Mouse (Mus musculus) right cerebral cortex, adult 18-20 months (tissue): Measurements from ENCODE around the gene Kctd2.
A peak's percentile ranks its signal among the peaks of the same experiment; 100 is the strongest.
"Not testable (repeated sequence)": the region's sequence is repeated elsewhere in the genome, so short reads cannot be mapped to it uniquely, and the experiment has no call there.

Experiments used
- DNase-seq: peaks from one replicate; pipeline ENCODE4 v3.0.0; 2022; ENCODE audit warnings: mixed read lengths

Kctd2 gene

DNA sequence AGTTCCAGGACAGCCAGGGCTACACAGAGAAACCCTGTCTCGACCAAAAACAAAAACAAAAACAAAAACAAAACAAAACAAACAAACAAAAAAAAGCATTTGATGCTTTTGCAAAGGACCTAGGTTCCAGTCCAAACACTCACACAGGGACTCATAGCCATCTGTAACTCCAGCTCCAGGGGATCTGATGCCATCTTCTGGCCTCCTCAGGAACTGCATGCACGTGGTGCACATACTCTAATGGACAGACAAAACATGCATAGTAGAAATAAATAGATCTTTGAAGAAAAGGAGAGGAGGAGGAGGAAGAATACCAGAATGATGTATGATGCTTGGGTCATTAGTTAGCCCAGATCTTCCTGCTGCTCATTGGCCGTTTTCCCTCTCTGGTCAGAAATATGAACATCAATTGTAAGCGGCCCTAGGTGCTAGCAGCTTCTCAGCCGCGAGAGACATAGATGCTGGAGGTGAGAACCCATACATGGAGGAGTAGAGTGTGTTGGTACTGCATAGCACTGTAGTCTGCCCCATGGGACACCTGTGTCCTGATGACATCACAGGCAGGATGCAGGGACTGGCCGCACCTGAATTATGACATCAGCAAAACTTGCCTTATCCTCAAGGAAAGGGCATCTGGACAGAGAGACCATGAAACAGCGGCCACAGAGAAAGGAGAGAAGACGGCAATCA lies 20.1 kb downstream of the Kctd2 start, which contains the start of gene Trim80:
Gene Trim80, plus strand, starts transcription at position 640 of the 690 bp plus-strand sequence.
- no peak for DNase-seq

DNA sequence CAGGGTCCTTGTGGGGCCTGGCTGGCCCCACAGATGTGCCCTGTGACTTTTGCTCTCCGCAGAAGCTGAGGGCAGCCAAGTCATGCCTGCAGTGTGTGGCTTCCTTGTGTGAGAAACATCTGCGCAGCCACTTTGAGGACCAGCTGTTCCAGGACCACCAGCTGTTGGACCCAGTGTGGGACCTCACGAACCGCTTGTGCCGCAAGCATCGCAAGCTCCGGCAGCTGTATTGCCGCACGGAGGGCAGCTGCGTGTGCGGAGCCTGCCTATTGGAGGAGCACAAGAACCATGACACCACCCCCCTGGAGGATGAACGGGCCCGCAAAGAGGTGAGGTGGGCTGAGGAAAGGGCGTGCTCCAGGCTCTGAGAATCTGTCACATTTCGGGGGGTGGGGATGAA lies 21.5 kb downstream of the Kctd2 start:
- DNase-seq = no peak

DNA sequence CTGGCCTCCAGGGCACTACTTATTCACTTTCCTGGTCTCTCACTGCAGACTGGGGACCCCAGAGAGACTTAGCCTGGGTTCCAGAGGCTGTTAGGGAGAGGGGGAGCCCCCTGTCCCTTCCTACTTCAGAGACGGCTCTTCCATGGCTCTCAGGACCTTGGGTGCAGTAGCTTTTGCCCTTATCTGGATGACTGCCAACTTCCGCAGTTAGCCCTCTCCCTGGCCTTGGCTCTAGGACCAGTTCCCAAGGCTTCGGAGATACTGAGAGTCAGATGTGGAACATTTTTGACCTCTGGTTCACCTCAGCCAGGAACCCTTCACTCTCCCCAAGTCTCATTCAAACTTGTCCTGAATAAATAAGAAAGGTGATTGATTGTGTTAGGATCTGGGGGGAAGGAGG lies 27.0 kb downstream of the Kctd2 start:
- DNase-seq = no peak

DNA sequence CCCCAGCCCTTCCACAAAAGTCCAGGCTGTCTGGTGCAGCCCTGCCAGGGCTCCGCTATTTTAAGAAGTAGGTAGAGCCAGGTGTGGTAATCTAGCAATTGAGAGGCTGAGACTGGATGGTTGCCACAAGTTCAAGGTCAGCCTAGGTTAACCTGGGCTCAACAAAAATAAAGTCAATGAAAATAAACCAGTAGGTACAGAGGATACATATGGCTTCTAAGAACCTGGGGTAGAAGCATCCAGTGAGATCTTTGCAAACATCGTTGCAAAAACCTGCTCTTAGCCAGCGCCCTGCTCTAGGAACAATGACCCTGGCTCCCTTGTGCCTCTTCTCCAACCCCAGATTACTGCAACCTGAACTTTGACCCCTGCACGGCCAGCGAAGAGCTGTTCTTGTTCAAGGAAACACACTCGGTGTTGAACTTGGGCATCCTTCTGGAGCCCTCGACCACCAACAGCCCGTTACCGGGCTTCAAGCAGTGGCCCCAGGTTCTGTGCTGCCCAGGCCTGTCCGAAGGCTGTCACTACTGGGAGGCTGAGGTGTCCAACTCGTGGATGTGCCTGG lies 27.5 kb downstream of the Kctd2 start:
- DNase-seq = no peak

DNA sequence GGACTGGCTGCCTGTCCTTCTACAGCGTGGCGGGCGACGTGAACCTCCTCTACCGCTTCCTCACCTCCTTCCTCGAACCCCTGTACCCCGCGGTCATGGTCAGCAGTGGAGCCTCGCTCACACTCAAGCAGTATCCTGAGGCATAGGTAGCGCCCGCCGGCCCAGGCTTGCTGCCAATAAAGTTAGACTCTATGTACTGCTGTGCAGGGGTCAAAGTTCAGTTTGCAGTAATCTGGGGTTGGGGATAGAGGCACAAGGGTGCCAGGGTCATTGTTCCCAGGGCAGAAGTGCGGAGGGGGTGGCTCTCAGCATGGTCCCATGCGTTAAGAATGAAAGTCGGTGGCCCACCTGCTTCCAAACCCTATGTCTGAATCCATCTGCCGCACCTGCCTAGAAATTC lies 28.1 kb downstream of the Kctd2 start:
- DNase-seq = no peak

DNA sequence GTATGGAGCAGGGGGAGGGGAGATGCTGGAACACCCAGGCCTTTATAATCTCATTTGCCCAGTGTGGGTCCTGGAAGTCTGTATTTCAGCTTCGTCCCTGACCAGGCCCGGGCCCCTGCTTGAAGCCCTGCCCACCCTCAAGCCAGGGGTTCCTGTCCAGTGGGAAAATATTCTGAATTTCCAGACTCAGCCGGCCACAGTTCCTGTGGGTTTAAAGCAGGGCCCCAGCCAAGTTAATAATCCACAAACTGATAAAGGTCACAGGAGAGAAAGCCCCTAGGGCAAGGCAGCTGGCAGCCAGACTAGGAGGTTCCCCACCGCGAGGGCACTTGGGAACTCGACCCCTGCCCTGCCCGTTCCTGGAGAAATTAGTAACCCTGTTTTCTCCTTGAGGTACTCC lies 29.1 kb downstream of the Kctd2 start:
- DNase-seq = no peak

DNA sequence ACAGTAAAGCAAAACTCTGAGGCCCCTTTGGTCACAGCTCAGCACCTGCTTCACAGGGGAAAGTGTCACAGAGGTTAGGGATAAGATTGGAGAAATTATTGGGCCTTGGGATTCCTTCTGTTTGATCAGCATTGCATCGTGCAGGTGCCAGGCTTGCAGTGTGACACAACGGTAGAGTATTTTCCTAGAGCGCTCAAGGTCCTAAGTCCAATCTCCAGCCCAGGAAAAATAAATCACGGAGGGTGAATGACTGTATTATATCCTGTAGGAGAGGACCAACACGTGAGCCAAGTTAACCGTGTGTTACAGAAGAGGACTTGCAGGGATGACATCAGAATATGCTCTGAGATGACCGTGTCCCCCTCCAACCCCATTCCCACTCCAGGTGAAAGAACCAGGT lies 30.2 kb downstream of the Kctd2 start:
- DNase-seq = no peak

DNA sequence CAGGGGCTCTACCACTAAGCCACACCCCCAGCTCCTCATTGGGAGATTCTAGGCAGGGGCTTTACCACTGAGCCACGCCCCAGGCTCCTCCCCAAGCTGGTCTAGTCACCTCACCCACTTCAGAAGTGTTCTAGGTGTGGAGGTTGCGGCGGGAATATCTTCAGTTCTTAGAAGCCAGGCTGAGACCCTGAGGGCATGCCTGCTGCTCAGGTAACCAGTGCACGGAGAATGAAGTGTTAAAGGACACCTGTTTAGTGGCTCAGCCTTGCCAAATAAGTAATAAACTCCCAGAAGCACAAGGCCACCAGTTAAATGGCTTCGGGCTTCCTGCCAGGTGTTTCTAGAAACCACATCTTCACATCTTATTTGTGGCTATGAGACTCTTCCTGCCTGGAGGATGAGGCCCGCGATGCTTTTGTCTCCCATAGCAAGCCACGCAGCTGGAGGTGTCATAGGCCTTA lies 31.9 kb downstream of the Kctd2 start:
- DNase-seq = no peak

DNA sequence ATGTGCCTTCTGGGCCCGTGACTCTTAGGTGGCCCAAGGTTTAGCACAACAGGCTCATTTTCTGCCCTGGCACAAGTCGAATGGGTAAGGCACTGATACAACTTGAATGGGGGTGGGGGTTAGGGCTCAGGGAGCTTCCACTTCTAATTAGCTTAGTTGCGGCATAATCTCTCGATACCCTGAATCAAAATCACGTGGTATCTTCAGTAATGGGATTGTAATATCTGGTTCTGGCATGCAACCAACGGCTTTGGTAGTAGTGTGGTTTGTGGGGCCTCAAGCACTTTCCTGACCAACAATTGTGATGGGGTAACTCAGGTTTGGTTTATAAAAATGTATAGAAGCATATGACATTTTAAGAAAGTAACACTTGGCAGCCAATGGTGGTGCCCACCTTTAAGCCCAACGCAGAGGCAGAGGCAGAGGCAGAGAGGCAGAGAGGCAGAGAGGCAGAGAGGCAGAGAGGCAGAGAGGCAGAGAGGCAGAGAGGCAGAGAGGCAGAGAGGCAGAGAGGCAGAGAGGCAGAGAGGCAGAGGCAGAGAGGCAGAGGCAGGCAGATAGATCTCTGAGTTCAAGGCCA lies 32.4 kb downstream of the Kctd2 start:
- no peak for DNase-seq

DNA sequence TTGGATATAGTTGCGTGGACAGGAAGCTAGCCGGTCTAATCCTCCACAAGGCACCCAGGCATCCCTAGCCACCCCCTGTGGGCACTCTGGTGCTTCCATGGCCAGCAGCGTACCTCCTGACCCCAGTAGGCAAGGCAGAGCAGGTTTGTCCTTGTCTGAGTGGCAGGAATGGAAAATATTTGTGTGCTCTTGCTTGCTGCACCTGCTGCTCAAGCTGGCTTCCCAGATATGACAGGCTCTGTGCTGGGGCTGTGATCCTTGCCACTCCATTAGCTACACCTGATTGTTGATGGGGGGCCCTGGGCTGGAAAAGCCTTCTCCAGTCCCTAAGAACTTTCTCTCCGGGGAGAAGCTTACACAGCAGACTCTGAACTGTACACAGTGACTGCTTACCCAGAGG lies 33.4 kb downstream of the Kctd2 start:
- DNase-seq = no peak

DNA sequence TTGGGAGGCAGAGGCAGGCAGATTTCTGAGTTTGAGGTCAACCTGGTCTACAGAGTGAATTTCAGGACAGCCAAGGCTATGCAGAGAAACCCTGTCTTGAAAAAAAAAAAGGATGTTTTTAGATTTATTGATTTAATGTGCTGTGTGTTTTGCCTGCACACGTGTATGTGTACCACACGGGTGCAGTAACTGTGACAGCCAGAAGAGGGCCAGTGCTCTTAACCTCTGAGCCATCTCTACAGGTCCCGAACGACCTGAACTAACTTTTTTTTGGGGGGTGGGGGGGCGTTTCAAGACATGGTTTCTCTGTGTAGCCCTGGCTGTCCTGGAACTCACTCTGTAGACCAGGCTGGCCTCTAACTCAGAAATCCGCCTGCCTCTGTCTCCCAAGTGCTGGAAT lies 34.9 kb downstream of the Kctd2 start:
- not testable (repeated sequence) for DNase-seq

DNA sequence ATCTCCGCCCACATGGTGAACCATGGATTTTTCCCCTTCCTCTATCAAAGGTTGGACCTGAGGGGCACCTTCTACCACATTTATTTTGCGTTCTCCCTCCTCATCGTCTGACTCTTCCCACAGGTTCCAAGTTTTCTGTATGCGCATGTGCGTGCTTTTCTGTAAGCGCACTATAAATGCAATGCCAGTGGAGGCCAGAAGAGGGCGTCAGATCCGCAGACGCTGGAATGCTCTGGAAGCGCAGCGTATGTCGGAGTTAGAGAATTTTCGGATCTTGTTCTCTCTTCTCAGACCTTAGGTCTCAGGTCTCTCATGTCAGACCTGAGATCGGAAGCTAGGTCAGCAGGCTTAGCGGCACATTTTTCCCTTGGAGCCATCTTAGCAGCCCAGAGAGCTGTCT lies 35.7 kb downstream of the Kctd2 start:
- no peak for DNase-seq

DNA sequence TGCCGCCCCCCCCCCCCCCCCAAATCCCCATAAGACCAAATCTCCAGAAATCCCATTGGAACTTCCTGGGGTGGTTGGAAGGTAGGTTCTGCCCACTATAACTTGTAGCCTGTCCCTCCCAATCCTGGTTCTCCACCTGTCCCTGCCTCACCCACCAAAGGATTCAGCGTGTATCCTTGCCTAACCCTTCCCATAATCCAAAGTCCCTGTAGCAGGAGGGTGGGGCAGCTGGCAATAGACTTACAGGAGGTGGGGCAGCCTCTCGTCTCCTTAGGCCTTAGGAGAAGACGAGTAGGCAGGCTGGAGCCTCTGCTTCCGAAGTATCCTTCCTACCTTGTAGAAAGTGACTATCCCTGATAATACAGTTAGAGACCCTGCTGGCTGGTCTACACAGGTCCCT lies 36.3 kb downstream of the Kctd2 start:
- no peak for DNase-seq

DNA sequence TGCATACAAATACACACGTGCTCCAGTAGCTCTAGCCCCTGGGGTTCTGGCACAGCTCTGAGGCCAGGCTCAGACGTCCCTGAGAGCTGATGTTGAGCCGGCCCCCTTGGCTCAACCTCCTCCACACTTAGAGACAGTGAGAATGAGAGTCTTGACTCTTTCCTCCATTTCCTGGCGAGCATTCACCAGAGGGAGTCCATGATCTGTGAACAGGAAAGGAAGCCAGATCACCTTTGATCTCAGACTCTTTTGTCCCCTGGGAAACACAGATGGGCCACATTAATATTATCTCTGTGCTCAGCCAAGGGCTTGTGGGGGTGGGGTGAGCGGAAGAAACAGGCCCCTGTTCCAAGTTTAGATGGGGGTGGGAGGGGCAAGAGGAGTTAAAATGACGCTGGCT lies 37.5 kb downstream of the Kctd2 start:
- no peak for DNase-seq

DNA sequence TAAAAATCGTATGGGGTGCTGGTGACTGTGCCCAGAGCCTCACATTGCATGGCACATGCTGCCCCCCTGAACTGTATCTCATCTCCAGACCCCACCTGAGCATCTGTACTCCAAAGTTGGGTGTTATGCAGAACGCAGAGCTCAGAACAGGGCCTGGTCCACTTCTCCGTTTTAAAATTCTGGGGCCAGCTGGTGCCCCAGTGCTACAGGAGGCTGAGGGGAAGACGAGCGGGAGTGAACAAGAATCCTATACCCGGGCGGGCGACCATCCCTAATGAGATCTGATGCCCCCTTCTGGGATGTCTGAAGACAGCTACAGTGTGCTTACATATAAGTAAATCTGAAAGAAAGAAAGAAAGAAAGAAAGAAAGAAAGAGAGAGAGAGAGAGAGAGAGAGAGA lies 41.0 kb downstream of the Kctd2 start:
- no peak for DNase-seq

DNA sequence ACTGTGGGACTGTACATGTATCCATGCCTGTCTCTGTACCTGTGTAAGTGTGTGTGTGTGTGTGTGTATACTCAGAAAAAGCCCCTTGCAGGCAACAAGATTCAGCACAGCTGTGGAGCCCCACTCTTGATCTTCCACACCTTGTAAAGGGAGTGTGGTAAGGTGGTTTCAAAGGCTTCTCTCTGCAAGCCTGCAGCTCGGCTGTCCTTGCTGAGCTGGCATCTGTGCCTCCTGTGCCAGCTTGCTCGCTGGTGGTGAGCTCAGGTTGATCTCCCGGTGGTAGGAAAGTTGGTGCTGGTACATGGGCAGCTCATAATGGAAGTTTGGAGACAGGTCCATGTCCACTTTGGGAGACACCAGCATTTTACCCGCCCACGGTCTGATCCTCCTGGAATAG lies 41.9 kb downstream of the Kctd2 start:
- DNase-seq = no peak

DNA sequence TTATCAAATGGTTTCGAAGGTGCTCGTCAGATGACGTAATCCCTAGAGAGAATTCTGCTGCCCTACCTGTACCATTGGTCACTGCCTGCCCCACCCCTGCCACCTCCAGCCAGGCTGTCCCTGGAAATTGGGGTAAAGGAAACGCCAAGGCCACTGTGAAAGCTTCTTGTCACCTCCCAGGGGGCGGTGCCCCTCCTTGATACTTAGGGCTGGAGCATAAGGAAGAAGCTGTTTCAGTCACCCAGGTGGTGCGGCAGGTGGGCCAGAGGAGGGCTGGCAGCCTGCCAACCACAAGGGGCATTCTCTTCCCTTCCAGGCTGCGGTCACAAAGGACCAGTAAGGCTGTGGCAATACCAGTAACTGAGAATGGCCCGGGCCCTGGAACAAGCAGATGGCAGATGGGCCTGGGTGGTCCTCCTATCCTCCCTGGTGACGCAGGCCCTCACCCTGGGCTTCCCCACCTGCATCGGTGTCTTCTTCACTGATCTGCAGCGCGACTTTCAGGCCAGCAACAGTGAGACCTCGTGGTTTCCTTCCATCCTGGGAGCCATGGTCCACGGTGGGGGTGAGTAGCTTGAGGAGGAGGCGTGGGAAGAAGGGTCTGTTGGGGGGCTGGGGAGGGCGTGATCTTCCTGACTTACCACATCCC lies 42.4 kb downstream of the Kctd2 start, which contains the start of gene Slc16a5:
Gene Slc16a5, plus strand, starts transcription at position 232 of the 649 bp plus-strand sequence.
- no peak for DNase-seq

DNA sequence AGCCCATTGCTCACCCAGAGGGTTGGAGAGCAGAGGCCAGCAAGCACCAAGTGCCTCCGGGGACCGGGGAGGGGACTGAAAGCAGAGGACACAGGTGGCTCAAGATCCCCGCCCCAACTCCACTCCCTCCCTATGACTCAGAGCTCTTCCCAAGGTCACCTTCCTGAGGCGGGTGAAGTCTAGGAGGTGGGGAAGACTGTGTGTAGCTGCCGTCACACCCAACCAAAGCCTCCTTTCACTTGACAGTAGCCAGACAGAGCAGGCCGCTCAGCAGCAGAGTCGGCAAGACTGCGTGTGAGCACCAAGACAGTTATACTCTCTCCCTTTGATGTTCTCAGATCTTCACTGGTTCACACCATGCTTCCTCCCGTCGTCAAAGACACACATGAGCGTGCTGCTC lies 43.5 kb downstream of the Kctd2 start:
- no peak for DNase-seq

DNA sequence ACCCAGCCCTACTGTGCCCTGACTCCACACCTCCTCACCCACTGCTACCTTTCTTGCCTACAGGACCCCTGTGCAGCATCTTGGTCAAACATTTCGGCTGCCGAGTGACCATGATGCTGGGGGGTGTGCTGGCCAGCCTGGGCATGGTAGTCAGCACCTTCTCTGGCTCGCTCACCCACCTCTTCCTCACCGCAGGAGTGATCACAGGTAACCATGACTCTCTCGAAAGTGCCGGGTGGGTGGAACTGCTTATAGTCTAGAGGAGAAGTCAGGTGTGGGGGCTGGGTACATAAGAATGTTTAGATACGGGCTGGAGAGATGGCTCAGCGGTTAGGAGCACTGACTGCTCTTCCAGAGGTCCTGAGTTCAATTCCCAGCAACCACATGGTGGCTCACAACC lies 44.9 kb downstream of the Kctd2 start:
- DNase-seq = no peak

DNA sequence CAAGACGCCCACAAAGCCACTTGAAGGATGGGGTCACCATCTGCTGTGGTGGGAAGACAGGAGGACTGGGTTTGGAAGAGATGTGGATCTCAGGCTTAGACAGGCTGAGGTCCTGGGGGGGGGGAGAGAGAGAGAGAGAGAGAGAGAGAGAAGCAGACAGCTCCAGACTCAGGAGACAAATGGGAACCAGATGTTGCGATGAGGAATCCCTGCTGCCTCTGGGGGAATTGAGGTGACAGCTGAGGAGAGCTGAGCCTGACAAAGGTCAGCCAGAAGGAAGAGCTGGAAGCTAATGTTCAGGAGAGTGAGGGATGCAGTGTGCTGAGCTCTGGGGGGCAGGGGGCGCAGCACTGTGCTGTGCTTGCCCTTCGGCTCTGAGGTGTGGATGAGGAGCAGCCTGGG lies 47.3 kb downstream of the Kctd2 start:
- no peak for DNase-seq

DNA sequence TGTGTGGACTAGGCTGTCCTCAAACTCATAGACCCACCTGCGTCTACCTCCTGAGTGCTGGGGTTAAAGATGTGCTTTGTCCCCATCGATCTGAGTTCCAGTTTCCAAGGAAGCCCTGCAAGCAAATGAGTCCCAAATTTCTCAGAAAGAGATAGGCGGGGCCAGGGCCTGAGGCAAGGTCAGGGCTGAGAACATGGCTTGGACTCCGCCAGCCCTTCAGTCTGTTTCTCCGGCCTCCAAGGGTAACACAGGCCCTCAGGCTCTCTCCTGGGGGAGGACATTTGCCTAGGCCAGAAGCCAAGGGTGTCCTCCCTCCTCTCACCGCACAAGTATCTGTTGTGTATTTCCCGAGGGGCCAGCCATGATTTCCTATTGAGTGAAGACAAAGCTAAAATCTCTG lies 52.3 kb downstream of the Kctd2 start:
- DNase-seq = no peak

DNA sequence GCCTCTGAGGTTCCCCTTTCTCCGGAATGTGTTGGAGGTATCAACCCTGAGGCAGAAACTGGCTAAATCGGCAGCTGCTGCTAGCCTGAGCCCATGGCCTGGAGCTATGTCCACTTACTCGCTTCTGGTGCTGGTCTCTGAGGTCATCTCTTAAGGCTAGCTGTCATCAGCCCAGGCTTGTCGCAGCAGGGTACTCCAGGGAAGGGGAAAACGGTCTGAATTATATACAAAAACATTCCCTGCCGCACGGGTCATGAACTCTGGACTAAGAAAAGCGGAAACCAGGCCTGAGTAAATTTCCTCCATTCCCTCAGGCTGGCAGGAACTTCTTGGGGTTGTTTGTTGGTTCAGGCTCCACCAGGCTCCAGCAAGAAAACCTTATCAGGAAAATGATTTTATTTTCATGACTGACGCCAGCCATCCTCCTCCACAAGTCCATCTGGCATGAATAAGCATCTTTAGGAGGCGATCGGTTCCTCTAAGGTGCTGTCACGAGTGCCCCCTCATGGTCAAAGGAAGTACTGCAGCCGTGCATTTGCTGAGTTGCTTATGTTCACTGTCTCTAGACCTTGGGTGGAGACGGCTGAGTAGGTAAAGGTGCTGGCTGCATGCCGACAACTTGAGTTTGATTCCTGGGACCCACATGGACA lies 53.8 kb downstream of the Kctd2 start:
- DNase-seq = peak; percentile 94

DNA sequence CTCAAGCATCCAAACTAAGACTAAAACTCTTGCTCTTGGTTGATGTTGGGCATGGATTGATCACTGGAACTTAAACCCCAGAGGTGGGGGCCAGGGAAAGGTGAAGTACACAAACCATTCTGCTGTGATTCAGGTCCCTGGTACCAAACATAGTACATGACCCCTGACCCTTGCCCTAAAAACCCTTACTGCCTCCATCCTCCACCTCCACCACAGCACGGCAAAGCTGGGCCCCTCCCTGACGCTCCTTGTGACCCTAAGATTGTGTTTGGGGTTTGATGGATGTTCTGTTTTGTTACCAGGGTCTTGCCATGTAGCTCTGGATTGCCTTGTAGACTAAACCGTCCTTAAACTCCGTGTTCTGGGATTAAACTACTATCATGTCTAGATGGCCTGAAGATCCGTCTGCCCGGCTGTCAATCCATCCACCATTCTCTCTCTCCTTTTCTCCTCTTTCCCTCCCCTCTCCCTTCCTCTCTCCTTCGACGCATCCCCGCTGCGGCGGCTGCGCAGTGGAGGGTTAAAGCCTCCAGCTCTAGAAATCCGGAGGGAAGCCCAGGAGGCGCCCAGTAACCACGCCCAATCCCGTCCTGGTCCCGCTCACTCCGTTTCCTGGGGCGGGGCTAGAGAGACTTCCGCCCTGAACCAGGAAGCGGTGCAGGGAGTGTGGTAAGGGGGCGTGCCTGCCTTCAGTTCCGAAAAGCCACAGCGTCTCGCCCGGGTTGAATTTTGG lies 55.3 kb downstream of the Kctd2 start, which contains the start of gene Armc7:
Gene Armc7, plus strand, starts transcription at position 643 of the 733 bp plus-strand sequence.
- DNase-seq = peak; percentile 97
